Mouse (Mus musculus) layer of hippocampus, postnatal 36 days (tissue): Measurements from ENCODE around the gene Rbfox3. TPM values are rescaled to one million over a fixed set of nuclear protein-coding genes. Genes with fewer than 3 reads are reported as not detected.

Experiments
- DNase-seq, 2 experiments: peaks; one replicate each; pipeline ENCODE4 v3.0.0; 2022
- total RNA-seq, 2 experiments: library from RNA; stranded (reverse); gene quantifications; 2 replicates each; pipeline ENCODE4 v1.2.3; 2021

Gene Rbfox3
- total RNA-seq, 2 experiments from 2014 or later, result 266 to 269 TPM

DNA sequence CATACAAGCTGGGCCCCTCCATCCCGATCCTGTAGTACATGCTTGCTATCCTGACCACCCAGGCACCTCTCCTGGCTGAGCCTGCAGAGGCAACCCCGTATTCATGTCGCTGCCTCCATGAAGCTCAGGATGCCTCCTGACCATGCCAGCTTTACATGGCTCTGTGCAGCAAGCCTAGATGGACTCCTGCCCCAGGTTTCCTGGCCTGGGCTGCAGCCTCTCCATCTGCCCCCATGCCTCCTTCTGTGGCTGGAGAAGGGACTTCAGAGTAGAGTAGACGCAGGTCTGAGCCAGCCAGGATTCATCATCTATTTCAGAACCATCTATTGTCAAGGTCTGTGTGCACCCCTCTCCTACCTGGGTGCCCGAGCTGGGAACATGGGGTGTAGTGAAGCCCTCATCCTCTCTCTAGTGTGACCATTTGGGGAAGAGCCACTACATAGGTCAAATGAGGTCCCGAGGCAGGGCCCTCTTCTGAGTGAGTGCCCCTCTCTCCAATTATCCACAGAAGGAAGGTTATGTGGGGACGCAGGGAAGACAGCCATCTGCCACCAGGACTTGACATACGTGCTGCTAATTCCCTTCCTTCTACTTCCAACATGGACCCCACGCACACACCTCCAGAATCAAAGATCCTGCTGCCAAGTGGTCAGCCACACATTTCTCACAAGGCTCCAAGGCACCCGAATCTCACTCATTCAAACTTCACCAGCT is 153.0 kb downstream of the Rbfox3 start:
- no peak for DNase-seq

DNA sequence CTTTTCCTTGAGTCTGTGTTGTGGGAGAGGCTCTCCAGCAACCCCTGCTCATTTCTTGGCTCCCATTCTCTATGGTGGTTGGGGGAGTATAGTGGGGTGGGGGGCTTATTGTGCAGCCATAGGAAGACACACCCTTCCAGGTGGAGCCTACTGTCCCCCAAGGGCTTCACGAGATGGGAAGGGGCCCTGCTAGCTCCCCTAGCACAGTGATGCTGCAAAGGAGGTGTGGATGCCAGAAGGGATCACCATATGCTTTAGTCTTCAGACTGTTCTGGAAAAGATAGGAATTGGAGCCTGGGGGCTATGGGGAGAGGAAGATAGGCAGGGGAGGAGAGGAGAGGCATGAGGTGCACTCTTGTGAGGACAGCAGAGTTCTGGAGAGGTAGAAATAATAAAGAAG is 153.9 kb downstream of the Rbfox3 start:
- no peak for DNase-seq

DNA sequence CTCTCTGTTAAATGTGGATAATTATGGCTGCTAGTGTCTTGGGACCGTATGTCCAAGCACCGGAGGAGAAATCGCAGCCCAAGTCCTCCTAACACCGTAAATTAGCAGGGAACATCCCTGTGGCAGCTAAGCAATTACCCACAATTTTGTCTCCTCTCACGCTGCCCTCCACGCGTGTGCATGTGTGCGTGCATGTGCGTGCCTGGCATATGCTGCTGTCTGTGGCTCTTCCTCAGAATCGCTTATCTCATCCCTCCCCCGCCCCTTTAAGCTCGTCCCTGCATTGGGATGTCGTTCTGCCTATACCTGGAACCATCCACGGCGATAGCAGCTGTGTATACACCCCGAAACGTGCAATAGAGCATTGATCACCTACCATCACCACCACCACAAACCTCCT is 156.4 kb downstream of the Rbfox3 start:
- no peak for DNase-seq

DNA sequence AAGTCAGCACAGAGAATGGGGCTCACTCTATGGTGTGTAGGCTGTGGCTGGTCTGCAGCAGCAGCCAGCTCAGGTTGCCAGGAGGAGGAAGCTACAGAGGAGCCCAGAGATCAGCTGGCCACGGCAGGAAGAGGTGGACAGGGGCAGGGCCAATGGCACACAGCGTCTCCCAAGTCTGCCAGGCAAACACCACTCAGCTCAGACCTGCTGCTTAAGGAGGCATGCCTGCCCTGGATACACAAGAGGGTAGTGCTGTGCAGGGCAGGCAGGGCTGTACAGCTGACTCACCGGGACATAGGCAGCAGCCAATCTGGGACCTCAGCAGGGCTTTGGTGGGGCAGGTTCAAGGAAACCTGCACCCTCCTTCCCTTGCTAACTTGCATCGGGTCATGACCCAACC is 156.9 kb downstream of the Rbfox3 start:
- DNase-seq, result no peak

DNA sequence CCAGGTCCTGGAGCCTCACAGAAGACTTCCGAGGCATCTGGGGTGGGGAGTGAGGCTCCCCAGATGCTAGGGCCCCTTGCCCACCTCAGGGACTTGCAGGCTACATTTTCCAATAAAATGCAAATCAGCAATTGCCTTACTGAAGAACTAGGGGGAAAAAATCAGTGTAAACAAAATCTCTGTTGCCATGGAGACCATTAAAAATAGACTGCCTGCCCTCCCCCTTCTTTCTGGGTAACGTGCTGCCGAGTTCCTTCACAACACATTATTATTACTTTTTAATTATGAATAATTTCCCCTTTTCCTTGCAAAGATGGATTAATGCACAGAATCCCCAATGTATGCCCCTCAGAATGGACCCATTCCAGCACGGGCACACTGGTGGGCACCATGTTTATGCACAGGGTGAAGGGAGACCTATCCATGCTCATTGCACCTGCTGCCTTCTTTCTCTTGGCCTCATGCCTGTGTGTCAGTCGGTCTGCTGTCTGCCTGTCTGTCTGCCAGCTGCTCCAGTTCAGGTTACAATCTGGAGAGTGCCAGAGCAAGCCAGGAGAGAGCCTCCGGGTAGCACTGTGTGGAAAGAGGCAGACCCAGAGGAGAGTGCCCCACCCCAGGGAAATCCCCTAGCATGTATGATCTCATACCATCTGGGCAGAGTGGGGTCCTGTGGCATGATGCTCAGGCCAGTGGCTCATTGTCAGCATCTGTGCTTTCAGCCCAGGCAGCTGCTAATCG is 159.3 kb downstream of the Rbfox3 start:
- DNase-seq, result no peak

DNA sequence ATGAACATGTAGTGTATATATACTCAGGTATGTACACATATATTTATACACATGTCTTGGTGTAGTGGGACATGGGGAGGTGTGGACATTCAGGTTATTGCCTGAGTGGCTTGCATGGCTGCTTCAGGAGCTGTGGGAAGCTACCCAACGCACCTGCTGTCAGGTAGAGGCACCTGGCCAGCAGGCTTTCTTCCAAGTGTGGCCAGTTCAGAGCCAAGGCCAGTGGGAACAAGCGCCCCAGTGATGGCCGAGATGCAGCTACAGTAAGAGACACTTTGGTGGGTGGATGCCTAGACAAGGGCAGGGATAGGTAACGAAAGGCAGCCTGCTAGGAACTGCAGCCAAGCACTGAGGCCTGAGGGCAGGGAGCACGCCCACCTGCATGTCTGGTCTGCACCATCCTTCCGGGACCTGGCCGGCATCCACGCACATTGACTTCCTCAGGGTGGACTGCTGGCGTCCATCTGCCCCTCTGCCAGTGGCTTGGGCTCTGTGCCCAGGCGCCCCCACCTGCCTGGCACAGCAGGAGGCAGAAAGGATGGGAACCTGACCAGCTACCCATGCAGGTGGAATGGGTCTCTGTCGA is 160.6 kb downstream of the Rbfox3 start:
- DNase-seq, result no peak

DNA sequence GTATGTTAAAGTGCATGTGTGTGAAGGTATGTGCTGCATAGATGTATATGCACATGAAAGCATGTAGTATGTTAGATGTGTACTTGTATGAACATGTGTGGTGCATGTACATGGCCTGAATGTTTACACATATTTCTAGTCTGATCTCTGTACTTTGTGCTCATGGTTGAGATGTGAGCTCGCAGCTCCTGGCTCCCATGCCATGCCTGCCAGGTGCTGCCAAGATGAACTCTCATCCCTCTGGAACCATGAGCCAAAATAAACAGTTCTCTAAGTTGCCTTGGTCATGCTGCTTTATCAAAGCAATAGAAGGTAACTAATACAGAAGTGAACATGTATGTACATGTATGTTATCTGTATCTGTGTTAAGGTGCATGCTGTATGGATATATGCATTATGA is 161.9 kb downstream of the Rbfox3 start:
- DNase-seq, result no peak

DNA sequence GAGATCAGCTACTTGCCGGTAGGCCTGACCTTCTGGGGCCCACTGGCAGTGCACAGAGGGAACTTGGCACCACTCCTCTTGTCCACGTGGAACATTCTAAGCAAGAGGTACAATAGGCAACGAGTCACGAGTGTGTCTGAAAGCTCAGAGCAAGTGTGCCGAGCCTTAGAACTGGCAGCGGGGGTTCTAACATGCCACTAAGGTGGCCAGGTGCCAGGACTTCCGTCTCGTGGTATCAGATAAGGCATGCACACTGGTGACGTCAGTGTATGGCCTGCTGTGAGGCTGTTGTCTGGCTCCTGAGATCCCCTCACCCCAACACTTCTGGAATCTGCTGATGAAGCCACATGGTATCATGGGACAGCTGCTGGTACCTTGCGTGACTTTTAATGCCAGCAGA is 162.8 kb downstream of the Rbfox3 start:
- DNase-seq, result no peak

DNA sequence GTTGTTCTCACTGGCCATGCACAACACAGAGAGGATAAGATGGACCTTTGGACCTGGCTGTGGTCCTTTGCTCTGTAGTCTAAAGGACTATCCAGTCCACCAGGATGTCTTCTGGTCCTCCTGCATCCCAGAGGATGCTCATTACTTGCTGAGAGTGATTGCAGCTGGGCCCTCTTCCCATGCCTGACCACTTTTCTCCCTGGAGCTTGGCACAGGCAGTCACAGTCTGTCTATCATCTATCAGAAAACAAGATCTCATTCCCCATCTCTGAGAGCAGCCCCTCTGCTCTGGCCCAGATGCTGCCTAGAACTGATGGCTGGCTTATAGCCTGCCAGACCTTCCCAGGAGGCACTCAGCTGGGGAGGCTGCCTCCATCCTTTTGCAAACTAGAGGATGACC is 166.1 kb downstream of the Rbfox3 start:
- DNase-seq, result no peak

DNA sequence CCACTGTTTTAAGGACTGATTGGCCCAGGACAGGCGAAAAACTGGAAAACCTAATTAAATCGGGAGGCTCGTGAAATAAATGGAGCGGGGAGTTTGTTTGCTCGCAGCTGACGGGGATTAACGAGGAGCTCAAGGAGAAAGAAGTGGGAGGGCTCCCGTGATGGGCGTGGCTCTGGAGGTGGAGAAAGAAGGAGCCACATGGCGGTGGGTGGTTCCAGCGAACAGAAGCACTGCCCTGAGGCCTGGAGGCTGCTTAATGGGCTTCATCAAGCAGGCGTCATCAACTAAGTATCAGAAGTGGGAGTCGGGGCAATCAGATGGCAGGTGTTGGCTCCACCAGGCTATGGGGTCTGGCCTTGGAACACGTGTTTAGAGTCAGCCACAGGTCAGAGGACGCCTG is 166.6 kb downstream of the Rbfox3 start:
- peak; percentile 50 to 67 for DNase-seq

DNA sequence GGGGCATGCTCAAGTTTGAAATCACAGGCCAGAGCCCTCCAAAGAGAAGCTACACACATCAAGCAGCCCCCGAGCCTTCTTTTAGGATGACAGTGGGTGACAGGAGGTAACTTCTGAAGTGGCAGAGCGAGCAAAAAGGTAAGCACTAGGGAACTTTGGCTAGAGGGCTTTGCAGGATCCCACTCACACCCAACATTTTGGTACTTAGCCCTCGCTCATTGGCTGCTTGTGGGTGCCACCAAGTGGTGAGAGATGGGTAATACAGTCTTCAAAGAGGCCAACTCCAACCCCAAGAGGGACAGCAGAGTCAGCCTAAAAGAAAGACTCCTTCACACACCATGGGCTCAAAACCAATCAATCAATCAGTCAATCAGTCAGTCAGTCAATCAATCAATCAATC is 168.6 kb downstream of the Rbfox3 start:
- DNase-seq, result no peak

DNA sequence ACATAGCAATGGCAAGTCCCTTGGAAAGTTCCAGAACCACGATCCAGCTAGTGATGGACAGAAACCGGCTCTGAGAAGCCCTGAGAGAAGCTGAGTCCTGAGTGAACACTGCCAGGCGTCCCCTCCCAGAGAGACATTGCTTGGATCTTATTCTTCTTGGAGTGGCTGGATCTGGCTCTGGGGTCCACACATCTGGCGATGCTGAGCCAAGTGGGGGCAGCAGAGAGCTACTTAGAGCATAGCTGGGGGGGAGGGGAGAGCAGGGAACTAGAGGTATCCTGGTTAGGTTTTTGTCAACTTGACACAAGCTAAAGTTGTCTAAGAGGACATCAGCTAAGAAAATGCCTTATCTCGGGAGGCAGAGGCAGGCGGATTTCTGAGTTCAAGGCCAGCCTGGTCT is 170.1 kb downstream of the Rbfox3 start:
- no peak for DNase-seq

DNA sequence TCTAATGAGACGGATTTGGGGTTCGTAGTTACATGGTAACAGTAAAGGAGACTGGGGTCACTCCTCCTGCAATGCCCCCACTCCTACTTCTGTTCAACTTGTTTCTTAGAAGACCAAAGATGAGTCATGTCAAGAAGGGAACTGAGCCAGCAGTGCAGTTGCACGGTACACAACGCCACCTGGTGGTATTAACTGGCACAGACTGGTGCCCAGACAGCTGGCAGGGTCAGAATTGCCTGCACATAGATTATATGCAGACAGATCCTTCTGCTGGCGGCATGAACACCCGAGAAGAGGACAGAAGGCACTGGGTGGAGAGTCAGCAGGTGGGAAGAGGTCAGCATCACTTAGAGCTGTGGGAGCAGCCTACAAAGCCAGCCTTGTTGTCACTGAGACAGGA is 171.4 kb downstream of the Rbfox3 start:
- DNase-seq, result peak; percentile 67 to 72

DNA sequence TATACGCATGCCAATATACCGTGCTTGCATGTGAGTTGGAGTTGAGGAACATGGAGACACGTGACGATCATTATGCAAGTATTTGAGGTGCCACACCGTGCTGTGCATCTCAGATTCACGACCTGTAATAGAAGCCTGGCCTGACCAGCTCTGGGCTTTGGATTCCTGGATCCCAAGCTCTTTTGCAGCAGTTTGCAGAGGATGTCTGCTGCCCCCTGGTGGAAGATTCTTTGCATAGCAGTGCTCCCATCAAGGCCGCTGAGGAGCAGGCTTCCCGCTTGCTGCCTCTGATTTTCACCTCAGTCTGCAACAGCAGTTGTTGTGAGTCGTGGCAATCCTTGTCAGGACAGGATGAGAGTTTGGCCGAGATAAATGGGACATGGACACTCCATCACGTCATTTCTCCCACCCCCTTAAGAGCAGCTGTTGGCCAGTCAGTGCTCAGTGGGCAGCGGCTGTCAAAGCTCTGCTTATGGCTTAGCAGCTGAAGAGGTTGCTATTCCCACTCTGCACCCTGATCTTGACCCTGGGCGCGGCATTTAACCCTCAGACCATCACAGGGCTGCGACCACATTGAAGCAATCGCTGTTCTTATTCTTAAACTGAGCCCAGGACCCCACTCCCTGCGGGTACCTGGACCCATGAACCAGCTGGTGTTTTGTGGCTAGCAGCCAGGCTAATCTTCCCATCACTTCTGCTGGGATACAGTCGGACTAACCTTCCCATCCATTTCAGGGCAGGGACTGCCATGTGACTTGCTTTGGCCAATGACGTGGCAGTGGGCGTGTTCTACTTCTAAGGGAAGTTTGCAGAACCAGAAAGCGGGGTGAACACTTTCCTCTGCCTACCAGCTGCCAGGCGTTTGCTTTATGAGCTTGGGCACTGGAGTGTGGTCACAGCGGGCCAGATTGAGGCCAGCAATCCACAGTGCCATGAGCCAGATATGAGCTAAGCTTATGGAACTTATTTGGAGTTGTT is 172.3 kb downstream of the Rbfox3 start:
- peak; percentile 85 to 88 for DNase-seq

DNA sequence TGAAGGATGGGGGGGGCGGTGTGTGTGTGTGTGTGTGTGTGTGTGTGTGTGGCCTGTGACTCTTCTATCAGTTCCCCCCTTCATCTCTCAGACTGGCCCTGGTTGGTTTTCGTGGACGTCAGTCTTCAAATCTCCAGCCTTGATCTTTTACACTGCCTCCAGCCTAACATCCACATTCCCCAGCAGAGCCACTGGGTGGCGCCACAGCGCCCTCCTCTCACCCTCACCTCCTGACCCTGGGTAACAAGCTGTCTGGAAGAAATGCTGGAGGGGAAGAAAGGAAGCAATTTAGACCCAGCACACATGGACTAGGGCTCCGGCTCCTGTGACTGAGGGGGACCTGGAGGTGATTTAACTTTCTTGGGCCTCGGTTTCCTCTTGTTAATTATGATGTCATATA is 173.1 kb downstream of the Rbfox3 start:
- DNase-seq, result no peak

DNA sequence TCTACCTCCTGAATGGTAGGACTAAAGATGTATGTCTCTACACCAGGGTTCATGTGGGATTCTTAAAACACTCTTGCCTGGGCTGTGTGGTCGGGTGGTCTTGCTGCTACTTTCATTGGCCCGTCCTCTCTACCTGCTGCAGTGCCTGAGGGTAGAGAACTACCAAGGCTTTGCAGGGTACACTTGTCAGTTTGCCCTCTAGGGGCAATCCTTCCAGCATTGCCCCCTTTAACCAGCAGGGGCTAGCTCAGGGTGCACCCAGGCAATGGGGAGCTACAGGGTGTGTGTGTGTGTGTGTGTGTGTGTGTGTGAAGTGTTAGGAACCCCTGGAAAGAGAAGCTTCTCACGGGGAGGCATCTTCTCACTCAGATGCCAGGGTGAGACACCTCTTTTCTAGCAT is 173.6 kb downstream of the Rbfox3 start:
- no peak for DNase-seq

DNA sequence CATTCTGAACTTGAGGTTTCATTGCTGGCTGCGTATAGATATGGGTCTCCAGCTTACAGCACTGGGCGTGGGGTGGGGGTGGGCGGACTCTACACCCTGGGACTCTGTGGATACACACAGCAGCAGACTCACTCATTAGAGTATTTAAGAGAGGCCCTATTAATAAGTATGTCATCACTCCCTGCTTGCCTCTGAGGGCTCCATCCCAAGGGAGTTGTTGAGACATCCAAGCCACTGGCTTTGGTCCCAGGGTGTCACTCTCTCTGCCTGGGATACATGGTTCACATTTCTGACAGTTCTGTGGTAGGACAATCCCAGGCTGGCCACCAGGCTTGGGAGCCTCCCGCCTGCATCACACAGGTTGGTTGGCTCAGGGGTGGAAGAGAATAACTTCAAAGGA is 174.4 kb downstream of the Rbfox3 start:
- DNase-seq, result no peak

DNA sequence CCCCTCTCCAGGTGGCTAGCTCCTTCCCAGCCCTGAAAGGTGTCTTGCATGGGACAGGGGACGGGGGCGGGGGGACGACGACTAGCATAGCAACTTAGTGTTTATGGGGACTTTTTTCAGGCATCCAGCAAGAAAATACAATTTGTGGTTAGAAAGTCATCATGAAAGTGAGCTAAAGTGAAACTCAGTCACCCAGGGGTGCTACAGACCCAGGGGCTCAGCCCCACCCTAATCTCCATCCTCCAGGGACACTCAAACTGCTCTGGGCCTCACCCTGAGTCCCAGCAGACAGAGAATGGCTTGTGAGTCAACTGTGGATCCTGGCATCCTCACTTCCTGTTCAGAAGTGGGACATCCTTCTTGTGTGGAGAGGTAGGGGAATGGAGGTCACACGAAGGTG is 179.7 kb downstream of the Rbfox3 start:
- DNase-seq, result no peak

DNA sequence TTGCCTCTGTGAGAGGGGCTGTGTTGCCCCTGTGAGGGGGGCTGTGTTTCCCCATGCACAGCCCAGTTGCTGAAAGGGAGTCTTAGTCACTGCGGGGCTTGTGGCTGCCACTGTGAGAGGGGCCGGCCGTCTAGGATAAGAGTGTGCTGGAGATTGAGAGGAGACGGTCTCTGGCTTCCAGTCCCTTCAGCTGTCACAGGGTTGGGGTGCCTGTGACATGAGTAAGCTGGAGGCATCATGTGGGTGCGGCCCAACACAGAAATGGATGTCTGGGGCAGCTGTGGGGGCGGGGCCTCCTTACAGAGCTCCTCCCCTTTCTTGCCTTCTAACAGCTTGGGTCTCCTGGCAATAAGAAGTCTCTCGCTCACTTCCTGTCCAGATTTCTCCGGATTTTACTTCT is 182.0 kb downstream of the Rbfox3 start:
- DNase-seq, result no peak

DNA sequence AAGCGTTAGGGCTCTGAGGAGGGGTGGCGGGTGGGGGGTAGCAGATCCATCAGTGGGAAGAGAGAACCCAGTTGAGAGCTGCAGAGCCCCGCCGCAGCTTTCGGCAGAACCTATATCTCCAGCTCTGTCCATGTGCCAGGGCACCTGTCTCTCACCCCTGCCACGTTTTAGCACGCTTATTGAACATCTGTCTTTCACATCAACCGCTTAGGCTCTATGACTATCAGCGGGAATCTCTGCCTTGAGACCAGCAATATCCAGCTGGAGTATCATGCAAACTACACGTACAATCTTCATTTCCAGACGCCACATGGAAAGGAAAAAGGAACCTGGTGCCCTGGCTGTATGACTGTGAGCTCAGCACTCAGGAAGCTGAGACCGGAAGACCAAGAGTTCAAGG is 182.6 kb downstream of the Rbfox3 start:
- no peak for DNase-seq

DNA sequence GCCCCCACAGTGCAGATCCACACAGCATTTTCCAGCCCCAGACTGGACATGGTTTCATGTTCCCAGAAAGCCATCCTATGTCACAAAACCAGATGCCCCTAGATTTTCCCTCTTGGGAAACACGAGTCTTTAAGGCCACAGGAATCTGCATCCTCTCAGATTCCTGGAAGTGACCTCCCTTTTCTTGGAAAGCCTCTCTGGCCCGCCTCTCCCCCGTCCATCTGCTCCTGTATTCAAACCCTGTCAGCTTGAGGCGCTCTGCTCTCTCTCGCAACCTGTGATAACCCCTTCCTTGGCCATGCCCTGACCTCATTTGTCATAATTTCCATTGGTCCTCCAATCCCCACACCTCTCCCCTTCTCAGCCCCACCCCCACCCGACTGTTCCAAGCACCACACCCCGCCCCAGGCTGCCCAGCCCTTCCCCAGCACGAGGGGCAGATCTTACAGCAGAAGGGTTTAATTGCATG is 183.3 kb downstream of the Rbfox3 start:
- no peak for DNase-seq

DNA sequence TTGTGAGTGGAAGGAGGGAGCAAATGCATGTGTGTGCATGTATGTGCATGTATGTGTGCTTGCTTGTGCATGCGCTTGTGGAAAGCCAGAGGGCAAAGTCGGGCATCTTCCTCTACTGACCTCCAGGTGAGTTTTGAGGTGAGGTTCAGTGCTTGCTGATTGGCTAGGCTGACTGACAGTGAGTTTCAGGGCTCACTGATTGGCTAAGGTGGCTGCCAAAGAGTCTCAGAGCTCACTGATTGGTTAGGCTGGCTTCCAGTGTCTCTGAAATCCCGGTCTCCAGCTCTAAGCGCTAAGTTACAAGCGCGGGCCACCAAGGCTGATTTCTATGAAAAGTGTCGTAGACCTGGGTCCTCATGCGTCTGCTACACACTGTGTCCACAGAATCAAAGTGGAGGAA is 185.0 kb downstream of the Rbfox3 start:
- no peak for DNase-seq

DNA sequence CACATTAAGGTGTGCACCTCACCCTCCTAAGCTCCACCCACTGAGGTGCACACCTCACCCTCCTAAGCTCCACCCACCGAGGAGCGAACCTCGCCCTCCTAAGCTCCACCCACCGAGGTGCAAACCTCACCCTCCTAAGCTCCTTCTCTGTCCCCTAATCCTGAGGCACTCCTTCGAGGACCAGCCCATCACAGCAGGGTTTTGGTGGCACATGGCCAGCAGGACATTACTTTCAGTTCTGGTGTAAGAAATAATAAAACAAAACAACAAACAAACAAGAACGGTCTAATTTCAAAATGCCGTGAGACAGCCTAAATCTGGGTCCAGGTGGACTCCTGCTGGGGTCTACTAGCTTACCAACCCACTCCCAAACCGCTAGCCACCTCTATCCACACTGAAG is 187.0 kb downstream of the Rbfox3 start:
- no peak for DNase-seq
